In the genomic region with DNA sequence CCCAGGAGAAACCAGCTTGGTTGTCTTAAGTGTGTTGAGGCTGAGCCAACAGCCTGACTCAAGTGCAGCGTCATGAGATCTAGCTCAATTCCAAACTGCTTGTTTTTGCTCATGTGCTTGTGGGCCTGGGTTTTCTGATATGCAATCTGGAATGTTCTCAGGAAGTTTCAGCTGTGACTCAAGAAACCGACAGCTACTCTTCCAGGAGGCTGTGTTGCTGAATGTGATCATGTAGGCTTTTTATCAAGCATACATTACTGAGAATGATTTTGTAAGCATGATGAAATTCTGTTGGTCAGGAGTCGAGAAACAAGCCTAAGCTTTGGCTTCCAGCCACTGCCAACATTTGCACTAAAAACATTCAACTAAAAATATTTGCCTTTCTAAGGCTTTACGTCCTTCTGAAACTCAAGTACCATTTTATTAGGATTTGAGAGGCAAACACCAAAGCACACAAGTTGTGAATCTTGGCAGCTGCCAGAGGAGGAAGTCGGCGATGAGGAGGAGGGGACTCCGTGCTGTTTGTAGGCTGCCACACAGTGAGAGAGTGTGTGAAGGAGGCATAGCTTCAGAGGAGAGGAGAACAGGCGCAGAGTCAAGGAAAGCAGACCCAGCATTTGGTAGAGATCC, we compare ENCODE assay signal across 9 mouse cellular contexts. TPM values are rescaled to one million over a fixed set of nuclear protein-coding genes. Genes with fewer than 3 reads are reported as not detected.
DNase-seq lines count a peak whose midpoint lies in the region.
"Had no signal": no experiment of that assay in that cellular context is flagged by ENCODE, and none has a peak within 500 bp of the region (broad histone marks: within the 10 kb centered on the region; RNA-seq: fewer than 3 reads in every experiment).

No protein-coding gene starts in this region.

- intact Hi-C loops in heart, postnatal 10 days (cut with DNase I) = no loop called here

- DNase-seq in heart, postnatal 10 days = peak; percentile 4 to 10
- DNase-seq in heart, adult 8-10 months (ENCODE audit: low spot score) = no peak
- DNase-seq in urinary bladder, postnatal 25 days (ENCODE audit: low spot score) = peak; percentile 4
- no peak for DNase-seq in urinary bladder, postnatal 4 days (ENCODE audit: low spot score in 2 of 2)
- peak; percentile 76 for DNase-seq in lung, postnatal 10 days
- DNase-seq in T-cell, adult 2 months (ENCODE audit: low spot score) = no peak
- no peak for DNase-seq in Muller cell, postnatal 12 days (ENCODE audit: inconsistent ontology term)
- DNase-seq: liver, embryonic 13.5 days had no signal

RNA-seq across cellular contexts. Expression of gene Cyp2b10, which starts 4.8 kb away (rescaled TPM):
- 1 to 10 TPM in 1 of 2 experiments, under 1 TPM in 1; 0.30 to 1.3 TPM for total RNA-seq in heart, postnatal 10 days (2021)
- 1 to 10 TPM; 4.4 to 7.8 (median 6.2) TPM for total RNA-seq in heart, adult 8-10 months (2022)
- total RNA-seq: layer of hippocampus, postnatal 14 days had no signal

Comparison
In these comparisons a context has a peak if more than half of its experiments do, and no peak if none do; other contexts are left out.
1. DNase-seq: peak in heart, postnatal 10 days (2 of 2), urinary bladder, postnatal 25 days (single experiment) and lung, postnatal 10 days (single experiment); none in heart, adult 8-10 months (single experiment), urinary bladder, postnatal 4 days (0 of 2), T-cell, adult 2 months (single experiment) and Muller cell, postnatal 12 days (single experiment).